Mouse (Mus musculus) fat pad, adult 2 months (tissue): ENCODE results near the gene Fam129a.

Experiments used
- DNase-seq: peaks from one replicate; pipeline ENCODE4 v3.0.0-alpha.2; 2011; ENCODE audit warnings: low read depth, low spot score; ENCODE audit errors: extremely low read depth

The Fam129a gene

DNA sequence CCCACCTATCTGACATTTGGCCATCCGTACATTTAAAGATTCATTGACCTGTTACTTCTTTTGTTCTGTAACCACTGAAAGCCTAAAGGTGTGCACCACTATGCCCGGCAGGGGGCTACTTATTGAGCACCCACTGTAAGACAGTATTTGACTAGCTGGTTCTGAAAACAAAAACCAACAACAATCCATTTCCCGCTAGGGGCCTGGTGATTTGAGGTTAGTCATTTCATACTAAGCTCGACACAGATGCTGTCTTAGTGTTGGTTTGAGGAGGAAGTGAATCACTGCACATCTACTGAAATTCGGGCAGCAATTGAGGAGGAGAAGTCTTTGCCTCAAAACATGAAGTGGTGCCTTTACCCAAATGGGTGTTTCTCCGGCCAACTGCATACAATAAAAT, 89.9 kb downstream of the Fam129a start:
- DNase-seq, result no peak

DNA sequence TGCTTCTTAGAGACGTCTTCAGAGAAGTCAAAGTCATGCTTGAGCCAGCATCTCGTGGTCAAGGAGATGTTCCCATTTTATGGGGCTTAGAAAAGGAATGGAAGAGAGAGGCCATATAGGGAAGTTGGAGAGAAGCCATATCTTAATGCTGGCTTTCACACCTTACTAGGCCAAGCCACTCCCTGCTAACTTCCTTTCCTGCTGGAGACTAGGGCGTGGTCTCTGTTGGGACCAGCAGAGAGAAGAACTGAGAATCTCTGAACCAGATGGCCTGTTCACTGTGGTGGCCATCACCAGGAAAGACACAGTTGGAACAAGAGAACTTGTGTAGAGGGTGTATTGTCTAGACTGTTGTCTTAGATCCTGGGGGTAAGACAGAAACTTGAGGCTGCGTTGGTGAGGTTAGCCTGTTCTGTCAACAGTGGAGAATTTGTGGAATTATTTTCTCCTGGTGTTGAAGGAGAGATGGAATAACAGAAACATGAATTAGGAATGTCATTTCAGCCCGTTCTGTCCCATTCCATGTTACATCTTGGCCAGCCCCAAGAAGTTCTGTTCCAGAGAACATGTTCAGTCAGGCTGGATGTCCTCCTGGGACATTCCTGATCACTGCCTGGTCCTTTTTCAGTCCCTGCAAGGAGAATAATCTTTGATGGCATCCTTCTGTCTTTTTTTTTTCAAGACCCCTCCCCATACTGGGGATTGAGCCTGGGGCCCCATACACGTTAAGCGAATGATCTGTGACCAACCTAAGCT, 90.9 kb downstream of the Fam129a start:
- DNase-seq, result no peak

DNA sequence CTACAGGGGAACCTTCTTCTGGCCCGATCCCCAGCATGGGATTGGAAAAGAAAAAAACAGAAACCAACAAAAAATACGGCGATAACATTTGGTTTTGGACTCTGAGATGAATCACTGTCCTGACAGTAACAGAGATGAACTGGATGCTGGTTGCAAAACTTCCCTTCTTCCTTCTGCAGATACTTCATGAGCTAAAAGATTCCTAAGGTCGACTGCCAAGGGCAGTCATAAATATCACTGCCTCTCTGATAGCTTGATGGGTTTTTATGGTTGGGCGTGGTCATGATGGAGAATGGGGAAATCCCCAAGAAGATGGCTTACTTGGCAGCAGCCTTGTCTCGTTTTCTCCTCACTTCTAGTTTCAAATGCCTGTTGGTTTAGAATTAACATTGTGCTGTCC, 92.0 kb downstream of the Fam129a start:
- no peak for DNase-seq

DNA sequence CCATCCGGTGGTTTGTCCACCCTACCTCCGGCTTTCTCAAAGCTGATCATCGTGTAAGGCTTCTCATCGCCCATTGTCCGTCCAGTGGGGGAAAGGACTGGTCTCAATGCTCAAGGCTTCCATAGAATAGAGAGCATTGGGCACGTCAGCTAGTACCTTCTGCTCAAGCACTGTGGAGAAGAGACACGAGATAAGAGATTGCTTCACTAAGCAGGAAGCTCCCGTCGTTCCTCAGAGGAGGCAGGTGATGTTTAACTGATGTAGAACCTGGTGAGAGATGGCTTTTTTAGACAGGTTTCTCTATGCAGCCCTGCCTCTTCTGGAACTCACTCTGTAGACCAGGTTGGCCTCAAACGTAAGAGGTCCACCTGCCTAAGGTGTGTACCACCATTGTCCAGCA, 93.4 kb downstream of the Fam129a start:
- no peak for DNase-seq

DNA sequence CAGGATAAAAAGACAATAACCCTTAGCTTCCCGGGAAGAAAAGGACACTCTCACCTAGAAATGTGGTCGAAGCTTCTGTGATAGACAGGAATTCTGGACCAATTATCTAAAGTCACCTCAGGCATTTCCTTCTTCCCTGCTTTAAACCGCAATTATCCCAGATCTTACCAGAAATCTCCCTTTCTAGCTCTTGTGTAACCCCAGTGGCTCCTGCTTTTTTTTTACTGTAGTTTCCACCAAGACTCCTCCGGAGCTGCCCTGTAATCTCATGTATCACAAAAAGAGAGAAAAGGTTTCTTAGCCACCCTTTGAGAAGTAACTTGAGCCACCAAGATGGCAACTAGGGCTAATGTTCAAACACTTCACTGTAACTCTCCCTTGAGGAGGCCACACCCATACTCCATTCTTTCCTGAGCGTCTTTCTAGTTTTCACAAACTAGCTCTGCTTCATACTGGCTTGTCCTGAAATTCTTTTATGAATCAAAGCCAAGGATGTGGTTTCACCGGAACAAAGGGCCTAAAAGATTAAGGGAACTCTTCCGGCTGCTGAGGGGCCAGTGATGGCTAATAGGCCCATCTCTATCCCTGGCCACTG, 93.9 kb downstream of the Fam129a start:
- DNase-seq, result no peak

DNA sequence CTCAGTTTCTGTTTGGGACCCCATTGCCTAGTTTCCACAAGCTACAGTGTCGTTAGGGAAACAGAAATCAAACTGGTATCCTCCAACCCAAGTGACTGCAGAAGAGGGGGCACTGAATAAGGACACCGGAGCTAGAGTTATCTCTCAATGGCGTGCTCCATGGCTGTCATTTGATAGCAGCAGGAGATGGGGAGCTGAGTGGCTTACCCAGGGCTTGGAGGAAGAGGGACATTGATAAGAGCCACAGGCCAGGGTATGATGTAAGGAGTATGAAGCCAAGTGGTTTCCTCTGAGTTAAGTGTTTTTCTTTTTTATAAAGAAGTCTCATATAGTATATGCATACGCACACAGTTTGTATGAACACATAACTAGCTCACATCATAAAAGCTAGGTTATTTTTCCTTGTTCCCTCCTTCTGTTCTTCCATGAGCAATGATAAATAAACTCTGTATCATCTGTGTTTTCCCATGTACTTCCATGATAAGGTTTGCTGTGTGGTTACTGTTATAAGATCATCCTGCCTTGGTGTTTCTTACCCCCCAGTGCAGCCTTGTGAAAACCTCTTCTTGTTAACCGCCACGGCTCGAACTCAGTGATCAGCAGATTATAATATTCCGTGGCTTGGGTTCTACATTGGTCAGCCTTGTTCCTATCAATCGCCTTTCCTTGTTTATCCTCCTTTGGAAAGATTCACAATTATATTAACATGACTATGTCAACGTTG, 96.5 kb downstream of the Fam129a start:
- DNase-seq, result no peak

DNA sequence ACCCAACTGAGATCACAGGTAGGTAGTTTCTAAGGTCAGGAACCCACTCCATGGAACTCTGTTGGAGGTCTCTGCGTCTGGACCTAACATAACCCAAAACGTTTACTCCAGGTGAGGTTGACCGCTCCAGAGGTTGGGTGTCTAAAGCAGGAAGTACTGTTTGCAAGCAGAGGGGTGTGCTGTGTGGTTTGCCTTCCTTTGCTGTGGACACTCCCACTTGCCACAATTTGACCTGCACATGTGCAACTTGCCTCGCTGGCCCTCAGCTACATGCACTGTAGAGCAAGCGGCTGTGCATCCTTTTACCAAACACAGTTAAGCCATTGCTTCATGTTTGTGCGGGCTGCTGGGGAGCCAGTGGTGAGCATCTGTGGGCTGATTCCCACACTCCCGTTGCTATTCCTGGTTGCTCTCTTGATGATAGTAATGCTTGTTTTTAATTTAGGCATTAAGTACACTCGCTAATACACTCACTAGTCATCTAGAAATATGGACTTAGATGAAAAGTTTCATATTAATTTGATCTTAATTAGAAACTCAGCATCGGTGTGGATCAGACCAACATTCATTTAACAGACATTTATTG, 99.1 kb downstream of the Fam129a start:
- DNase-seq, result no peak

DNA sequence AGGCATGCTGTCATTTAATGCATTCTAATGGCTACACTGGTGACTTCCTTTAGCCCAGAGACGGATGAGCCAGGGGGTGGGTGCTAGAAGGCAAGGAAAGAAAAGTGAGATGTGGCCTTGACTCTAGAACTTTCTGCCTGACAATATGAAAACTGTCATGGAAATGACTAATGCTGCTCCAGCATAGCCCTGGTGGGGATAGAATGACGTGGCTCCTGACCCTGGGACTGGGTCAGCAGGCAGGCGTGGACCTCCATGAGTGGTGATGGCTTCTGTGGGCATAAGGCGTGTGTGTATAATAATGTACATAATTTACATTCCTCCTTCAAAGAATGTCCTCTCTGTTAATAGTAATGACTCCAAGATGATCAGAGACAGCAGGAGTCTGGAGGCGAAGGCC, 104.7 kb downstream of the Fam129a start:
- no peak for DNase-seq

DNA sequence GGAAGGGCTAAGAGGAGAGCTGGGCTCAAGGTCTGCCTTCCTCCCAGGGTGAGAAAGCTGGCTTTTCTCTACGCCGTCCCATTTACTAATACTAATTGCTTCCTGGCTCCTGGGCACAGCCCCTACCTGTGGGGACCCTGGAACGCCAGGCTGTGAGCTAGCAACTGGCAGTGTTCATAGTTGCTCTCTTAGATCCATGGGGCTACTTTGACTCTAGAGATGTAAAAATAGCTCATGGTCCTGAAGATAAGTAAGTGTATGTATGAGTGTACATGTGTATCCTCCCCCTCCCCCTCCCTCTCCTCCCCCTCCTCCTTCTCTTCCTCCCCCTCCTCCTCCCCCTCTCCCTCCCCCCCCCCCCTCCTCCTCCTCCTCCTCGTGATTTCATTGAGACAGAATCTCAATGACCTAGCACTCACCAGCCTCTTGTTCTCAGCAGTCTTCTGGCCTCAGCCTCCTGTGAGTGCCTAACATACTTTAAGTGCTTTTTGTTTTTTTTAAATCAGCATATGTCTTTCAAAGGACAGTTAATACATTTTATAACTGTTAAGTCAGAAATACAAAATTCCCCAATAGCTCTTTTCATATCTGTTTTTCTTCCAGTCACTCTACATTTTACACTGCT, 106.3 kb downstream of the Fam129a start:
- no peak for DNase-seq

DNA sequence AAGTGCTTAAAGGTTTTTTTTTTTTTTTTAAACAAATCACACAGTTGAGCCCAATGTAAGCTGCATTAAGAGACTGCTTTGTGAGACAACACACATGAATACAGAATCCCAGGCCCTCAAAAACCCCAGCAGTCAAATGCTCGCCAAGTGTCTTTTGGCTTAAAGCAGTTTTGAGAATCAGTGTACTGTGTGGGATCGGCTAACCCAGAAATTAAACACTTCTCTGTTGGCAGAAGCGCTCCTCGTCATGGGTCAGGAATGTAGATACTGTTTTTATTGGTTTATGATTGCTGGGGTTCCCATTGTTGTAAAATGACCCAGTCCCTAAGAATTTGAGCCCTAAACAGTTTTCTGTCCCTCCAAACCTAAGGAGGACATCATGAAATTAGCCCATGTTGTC, 107.0 kb downstream of the Fam129a start:
- DNase-seq, result no peak

DNA sequence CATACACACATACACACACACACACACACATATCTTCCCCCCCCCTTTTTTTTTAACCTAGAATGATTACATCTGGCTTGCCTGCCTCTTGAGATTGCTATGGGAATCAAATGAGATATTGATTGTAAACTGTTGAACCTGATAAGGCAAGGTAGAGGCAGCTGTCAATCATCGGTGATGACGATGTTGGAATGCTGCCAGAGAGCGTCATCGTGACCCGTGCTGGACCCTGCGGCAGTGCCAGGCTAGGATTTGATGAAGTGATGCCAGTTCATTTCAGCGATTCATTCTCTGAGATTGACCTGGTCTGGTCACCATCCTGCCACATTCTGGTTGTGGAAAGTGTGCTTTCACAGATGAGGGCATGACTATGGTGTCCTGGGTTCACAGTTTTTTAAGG, 108.2 kb downstream of the Fam129a start:
- DNase-seq, result no peak

DNA sequence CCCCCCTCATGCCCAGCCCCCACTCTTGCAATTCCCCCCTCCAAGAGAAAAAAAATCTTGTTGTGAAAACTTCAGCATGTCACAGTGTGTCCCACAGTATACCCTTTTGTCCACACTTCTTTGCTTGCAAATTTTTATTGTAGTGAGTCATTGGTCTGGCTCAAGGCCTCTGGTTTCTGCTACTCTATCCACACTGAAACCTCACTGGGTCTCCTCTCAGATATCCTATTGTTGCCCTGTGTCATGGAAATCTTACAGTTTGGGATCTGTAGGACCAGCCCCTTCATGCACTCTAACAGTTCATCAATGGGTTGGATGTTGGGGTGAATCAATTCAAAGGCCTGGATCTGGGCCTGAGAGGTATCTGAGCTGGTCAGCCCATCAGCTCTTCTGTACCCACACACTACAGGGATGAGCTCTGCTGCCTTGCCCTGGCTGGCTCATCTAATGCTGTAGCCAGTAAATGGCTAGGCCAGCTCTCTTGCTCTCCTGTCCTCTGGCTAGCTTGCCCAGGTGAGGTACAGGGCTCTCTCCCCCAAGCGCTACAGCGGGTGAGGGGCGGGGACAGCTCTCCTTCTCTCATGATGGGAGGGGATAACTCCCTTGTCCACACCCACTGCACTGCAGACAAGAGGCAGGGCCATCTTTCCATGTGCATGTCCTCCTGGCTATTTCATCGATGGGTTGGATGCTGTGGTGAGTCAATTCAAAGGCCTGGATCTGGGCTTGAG, 109.1 kb downstream of the Fam129a start:
- no peak for DNase-seq

DNA sequence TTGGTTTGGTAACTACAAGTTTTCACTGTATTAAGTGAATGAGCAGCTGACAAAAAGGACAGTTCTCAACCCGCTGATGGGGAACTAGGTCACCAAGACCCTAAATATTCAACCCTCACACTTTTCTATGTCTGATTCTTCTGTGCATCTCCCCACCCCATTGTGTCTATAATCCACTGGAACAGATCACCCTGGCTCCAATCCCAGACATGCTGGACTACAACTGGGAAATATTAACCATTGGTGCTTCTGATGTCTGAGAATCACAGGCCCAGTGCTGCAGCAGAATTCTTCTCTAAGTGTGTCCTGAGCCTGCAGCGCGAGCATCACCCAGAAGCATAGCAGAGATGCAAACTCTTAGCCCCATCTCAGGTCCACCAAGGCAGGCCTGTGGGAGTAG, 110.0 kb downstream of the Fam129a start:
- no peak for DNase-seq

DNA sequence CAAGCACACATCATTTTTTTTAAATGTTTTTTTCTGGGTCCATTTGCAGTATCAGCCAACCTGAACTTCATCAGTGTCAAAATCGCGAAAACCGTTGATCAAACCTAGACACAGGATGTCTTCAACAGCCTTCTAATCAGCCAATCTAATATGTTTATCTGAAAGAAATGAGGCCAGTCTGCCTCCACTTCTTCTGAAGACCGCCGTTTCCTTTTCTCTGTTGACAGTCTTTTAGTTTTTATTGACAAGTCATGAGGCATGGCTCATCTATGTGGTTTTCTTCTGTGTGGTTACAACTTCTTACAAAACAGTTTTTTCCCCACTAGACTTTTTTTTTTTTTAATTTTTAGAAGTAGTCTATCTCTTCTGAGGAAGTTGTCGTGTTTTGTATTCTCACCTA, 111.9 kb downstream of the Fam129a start:
- DNase-seq, result no peak

DNA sequence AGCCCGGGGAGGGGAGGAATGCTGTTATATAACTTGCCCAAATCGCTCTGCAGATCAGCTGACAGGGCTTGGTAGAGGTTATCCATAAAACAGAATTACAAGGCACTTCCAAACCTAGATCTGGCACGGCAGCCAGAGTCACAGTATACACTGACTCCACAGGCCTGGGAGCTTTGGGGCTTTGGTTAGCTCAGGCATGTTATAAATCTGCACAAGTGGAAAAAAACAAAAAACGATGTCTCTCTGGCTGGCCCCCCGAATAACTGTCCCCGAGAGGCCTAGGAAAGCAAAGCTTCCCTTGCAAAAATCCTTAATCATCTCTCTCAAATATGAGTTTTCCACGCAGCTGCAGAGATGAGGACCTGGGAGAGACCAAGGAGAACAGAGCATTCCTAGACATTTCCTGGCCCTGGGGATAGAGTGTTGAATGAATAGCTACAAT, 113.5 kb downstream of the Fam129a start:
- no peak for DNase-seq

DNA sequence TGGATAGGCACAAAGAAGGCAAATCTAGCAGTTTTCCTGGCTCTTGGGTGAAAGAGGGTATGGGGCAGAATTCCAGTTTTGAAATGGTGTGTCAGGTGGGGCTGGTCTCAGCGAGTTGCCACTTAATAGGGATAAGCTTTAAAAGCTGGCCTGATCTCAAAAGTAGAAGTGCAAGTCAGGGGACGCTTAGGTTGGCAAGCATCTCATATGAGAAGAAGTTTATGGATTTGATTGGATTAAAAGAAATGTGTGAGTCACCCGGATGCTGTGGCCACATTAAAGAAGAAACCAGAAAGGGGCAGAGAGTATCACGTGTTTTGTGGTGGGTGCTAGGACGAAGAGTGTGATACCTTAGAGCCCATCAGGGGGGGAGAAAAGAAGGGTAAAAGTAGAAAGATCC, 114.0 kb downstream of the Fam129a start:
- no peak for DNase-seq

DNA sequence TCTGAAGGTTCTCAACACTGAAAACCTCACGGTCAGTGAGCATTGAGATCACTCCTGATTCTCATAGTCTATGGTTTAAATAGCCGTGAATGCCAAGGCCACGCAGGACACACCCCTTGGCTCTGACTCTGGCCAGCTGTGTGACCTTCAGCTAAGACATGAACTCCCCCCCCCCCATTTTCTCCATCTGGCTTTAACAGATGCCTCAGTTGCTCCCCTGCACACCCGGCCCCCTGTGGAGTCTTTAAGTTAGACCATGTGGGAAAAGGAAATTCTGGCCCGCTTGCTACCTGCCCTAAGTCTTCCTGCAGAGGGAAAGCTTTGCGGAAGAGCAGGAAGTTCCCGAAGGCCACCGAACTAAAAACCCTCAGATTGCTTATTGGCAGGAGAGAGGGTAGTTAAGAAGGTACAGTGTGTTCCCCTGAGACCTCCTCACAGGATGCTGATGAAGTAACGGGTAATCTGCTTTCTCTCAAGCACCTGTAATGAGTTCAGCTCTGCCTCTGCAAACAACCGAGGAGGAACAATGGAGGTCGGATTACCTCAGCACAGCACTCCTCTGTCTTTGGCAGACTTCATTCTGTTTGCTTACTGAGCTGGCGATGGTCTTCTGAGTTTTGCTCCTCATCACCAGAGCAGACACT, 114.8 kb downstream of the Fam129a start:
- DNase-seq, result no peak

DNA sequence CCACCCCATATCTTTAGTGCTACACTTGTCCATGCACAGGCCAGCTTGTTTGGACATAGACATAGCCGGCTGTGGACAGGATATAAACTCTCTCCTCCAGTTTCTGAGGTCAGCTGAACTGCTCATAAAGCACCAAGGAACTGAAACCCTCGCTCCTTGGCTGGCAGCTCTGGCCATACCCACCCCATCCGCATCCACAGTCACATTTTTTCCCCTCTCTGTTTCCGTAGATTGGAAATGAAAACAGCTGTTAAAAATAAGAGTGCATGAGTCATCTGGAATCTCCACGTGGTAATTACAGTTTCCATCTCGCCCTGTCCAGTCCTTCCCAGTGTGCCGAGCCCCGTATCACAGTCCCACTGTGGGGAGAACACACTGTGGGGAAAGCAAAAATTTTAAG, 115.7 kb downstream of the Fam129a start:
- DNase-seq, result no peak

DNA sequence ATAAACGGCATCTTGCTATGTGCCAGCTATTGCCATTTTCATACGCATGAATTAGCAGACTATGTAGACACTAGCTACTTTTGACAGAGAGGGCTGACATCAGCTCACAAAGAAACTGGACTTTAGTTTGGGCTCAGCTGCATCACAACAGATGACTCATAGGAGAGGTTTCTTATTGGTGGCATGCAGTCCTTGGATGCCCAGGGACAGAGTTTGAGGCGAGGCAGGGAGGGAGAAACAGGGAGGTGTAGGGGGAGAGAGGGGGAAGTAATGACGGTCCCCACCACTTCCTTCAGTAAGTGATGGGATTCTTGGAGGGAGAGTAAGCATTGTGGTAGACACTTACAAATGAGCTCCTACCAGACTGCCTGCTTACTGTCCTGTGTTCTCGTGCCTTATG, 118.0 kb downstream of the Fam129a start:
- DNase-seq, result no peak

DNA sequence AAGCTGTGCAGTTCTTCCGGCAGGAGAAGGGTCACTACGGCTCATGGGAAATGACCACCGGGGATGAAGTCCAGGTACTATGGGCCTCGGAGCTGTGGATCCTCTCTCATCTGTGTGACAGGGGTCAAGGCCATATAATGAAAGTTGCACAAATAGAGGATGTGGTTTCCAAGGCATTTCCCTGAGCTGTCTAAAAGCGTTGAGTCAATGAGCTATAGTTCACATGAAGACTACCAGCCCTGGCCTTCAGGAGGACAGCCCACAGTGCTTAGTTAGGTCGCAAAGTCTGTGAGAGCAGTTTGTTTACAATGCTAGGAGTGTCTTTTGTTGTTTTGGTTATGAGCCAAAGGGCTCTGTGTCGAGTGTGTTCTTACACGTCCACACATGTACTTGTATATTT, 118.6 kb downstream of the Fam129a start:
- no peak for DNase-seq
